Mouse (Mus musculus): ENCODE results near the gene Gm12248. TPM values are rescaled to one million over a fixed set of nuclear protein-coding genes. Genes with fewer than 3 reads are reported as not detected.

Gm12248 gene
- total and polyA plus RNA-seq, 3 experiments = not detected

DNA sequence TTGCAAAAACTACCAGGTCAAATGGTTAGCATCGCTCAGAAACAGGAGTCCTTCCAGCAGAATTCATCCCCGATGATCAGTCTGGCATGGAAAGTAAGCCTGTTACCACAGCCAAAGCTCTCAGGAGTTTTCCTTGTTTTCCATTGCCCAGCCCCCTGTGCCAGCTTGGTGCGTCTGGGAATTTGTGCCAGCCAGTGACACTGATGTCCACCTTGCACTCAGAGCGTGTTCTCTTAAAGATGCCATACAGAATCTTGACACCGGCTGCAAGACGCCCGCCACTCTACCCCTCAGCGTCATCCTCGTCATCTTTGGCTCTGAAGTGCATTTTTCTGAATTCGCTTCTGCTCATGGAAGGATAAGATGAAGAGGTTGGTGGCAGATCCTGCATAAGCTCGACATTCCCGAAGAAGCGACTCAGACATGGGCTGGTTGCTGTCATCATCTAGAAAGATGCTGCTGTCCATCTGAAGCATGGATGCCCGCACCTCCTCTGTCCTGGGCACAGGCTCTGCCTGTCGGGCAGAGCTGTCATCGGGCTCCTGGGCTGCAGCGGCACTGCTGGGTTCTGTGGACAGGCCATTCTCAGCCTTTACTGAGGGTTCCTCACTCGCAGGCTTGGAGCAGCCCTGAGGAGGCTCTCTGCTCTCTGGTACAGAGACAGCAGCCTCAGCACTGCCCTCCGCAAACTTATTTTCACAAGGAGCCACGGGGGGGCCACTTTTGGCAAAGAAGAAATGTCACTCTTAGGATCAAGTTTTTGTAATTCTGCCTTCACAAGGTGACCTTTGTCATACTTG lies 4.1 kb upstream of the Gm12248 start:
- H3K9me3 ChIP-seq (replicated peaks; ENCODE audit: low read length) = no peaks in the 10 kb centered on the region
- in situ Hi-C loops (cut with MboI; ENCODE audit: low pct_ligation_motif_present, low pct_unique_long_range_greater_than_20kb, low sequenced_read_pairs) = no loop called here
- H3K9ac ChIP-seq (ENCODE audit: insufficient read depth, low read depth) = no peak overlapping the region
- no peaks in the 10 kb centered on the region for H3K36me3 ChIP-seq (replicated peaks in 1 of 2; ENCODE audit: control insufficient read depth in 1 of 2, insufficient read depth in 1 of 2, low read length in 1 of 2)
- DNase-seq (ENCODE audit: extremely low read depth) = no peak
- dilution Hi-C loops (cut with MboI; ENCODE audit: extremely low pct_ligation_motif_present, extremely low pct_unique_long_range_greater_than_20kb, low sequenced_read_pairs) = no loop called here
- no peaks in the 10 kb centered on the region for H3K79me2 ChIP-seq (replicated peaks; ENCODE audit: control insufficient read depth, extremely low read depth, insufficient read depth, poor library complexity, severe bottlenecking)
- peak overlapping the region; percentile 77 for H3K4me2 ChIP-seq (ENCODE audit: insufficient read depth, low read depth, poor library complexity, severe bottlenecking)
- TF ChIP-seq CTCF (conservative IDR thresholded peaks at IDR 0.05 in 1 of 2, IDR thresholded peaks at IDR 0.05 in 1 of 2; ENCODE audit: low read depth in 2 of 2, low read length in 2 of 2) = no peak
- TF ChIP-seq EP300 (IDR thresholded peaks at IDR 0.05; ENCODE audit: low read length) = 0 out of 2 replicates have a peak, but pooled peaks have one; percentile 0
- no peak for TF ChIP-seq PAX5 (IDR thresholded peaks at IDR 0.05; ENCODE audit: low read length)
- H3K27ac ChIP-seq (ENCODE audit: insufficient read depth, low read depth) = no peak overlapping the region
- H3K27me3 ChIP-seq (replicated peaks) = no peaks in the 10 kb centered on the region
- peak overlapping the region in 2 of 3 experiments; percentile 31 to 55 for H3K4me3 ChIP-seq (replicated peaks in 1 of 3; ENCODE audit: low read depth in 2 of 3, low read length in 2 of 3, poor library complexity in 1 of 3)
- H3K4me1 ChIP-seq (ENCODE audit: control insufficient read depth in 1 of 2, insufficient read depth in 2 of 2) = peaks cover 9 to 33% of the 10 kb centered on the region in 2 experiments

DNA sequence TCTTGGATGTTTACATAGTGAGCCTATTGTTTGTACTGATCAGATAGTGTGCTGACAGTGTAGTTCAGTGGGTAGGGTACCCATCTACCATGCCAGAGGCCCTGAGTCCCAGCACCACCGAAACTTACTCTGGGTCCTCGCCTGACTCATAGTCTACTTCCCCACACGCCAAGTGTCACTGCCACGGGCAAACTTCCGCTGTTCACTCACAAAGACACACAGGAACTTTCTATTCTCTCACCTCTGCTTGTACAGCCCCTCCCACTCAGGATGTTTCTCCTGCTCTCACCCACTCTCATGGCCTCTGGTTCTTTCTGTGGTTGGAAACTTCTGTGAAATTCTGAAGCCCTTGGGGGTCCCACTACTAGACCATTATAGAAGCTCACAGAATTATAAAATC lies 3.2 kb upstream of the Gm12248 start:
- Histone ChIP-seq H3K9ac (ENCODE audit: insufficient read depth, low read depth) (no peak overlapping the region), H3K4me1 (ENCODE audit: control insufficient read depth in 1 of 2, insufficient read depth in 2 of 2) (peaks cover 9 to 25% of the 10 kb centered on the region in 2 experiments), H3K27me3 (replicated peaks) (no peaks in the 10 kb centered on the region), H3K36me3 (replicated peaks in 1 of 2; ENCODE audit: control insufficient read depth in 1 of 2, insufficient read depth in 1 of 2, low read length in 1 of 2) (no peaks in the 10 kb centered on the region), H3K4me3 (replicated peaks in 1 of 3; ENCODE audit: low read depth in 2 of 3, low read length in 2 of 3, poor library complexity in 1 of 3) (no peak overlapping the region), H3K79me2 (replicated peaks; ENCODE audit: control insufficient read depth, extremely low read depth, insufficient read depth, poor library complexity, severe bottlenecking) (no peaks in the 10 kb centered on the region), H3K27ac (ENCODE audit: insufficient read depth, low read depth) (no peak overlapping the region), H3K9me3 (replicated peaks; ENCODE audit: low read length) (no peaks in the 10 kb centered on the region), H3K4me2 (ENCODE audit: insufficient read depth, low read depth, poor library complexity, severe bottlenecking) (no peak overlapping the region)
- TF ChIP-seq ELF1 (IDR thresholded peaks at IDR 0.05; ENCODE audit: low read depth, low read length) (no peak), CHD1 (IDR thresholded peaks at IDR 0.05; ENCODE audit: low read depth, low read length) (no peak), IRF4 (IDR thresholded peaks at IDR 0.05; ENCODE audit: low read depth, low read length) (peak; percentile 56; the same call in 1 of the 2 replicates), NRF1 (IDR thresholded peaks at IDR 0.05; ENCODE audit: low read depth, low read length) (no peak), MAZ (IDR thresholded peaks at IDR 0.05; ENCODE audit: low read depth, low read length) (no peak), MYC (IDR thresholded peaks at IDR 0.05; ENCODE audit: low read depth, low read length) (peak; percentile 12; the same call in 1 of the 2 replicates), TCF12 (IDR thresholded peaks at IDR 0.05; ENCODE audit: low read depth, low read length) (no peak), CHD2 (IDR thresholded peaks at IDR 0.05; ENCODE audit: low read length) (no peak), SMC3 (IDR thresholded peaks at IDR 0.05; ENCODE audit: low read depth, low read length) (no peak), MAX (IDR thresholded peaks at IDR 0.05; ENCODE audit: low read length) (no peak), BHLHE40 (IDR thresholded peaks at IDR 0.05; ENCODE audit: low read depth, low read length) (0 out of 2 replicates have a peak, but pooled peaks have one; percentile 15)
- in situ Hi-C loops (cut with MboI; ENCODE audit: low pct_ligation_motif_present, low pct_unique_long_range_greater_than_20kb, low sequenced_read_pairs) = no loop called here
- no peak for DNase-seq (ENCODE audit: extremely low read depth)
- dilution Hi-C loops (cut with MboI; ENCODE audit: extremely low pct_ligation_motif_present, extremely low pct_unique_long_range_greater_than_20kb, low sequenced_read_pairs) = no loop called here

Measured in CH12.LX (cell line).